Mouse (Mus musculus): ENCODE measurements around the gene Prdm10.
A peak's percentile ranks its signal among the peaks of the same experiment; 100 is the strongest.

Gene Prdm10

DNA sequence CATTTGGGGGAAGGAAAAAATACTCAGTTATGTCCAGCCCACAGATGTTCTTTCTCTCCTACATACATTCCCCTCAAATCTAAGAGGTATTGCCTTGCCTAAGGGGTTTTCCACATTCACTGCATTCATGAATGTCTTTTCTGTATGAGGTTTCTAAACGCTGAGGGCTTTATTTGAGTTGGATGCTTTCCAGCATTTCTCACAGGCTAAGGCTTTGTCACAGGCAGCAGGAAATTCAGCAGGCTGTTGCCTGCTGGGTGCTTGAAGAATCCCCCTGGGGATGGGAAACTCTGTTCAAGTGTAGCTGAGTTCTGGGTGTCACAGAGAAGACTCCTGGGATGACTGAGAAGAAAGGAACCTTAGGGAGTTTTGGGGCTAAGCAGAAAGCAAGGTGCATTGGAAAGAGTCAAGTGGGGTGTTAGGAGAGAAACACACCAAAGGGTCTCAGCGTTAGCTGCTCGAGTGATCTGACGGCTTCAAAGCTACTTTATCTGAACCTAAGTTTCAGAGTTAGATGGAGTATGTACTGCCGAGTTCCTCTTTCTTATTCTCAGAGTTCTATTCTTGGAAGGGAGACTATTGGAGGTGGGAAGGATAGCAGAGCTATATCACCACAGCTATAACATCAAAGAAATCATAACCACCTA is 14.2 kb upstream of the Prdm10 start:
- DNase-seq: no peak

DNA sequence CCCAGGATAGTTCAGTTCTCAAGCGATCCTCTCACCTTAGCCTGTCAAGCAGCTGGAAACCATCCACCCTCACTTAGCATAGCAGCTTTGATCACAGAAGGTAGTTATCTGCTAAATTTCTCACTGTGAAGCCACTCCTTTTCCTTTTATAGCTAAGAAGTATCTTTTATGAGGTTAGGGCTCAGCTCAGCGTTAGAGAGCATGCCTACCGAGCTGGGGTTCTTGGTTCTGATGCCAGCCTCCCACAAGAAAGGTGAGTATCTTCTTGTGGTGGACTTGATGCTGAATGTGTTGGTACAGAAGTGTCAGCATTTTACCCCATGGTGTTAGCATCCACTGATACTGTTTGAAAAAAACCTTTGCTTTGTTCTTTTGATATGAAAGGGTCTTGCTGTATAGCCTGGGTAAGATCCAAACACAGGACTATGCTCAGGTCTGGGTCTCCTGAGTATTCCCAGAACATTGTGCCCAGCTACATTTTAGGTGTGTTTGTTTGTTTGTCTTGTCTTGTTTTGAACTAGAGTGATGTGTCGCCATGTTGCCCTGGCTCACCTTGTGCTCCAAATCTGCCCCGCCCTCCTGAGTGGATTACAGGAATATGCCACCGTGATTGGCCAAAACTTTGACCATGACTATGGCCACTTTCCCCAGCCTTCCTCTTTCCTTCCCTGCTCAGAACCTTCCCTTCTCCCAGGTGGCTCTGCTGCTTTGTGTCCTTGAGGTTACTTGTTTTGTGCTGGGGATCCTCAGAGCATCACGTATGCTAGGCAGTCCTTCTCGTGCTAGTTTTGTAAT is 8.9 kb upstream of the Prdm10 start:
- DNase-seq: no peak

DNA sequence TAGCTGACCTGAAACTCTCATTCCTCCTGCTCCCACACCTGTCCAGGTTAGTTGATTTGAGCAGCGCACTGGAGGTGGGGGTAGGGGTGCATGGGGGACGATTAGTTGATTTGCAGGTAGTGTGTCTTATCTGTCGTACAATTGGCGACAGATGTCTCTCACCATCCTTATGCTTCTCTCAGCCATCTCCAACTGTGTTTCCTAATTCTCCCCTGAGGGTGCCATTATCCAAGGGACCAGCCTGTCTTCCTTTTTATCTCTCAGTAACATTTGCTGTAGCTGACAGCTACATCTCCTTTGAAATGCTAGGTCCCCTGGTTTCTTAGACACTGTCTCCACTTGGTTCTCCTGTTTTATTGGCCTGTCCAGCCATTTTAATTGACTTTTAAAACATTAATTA is 8.2 kb upstream of the Prdm10 start:
- no peak for DNase-seq

DNA sequence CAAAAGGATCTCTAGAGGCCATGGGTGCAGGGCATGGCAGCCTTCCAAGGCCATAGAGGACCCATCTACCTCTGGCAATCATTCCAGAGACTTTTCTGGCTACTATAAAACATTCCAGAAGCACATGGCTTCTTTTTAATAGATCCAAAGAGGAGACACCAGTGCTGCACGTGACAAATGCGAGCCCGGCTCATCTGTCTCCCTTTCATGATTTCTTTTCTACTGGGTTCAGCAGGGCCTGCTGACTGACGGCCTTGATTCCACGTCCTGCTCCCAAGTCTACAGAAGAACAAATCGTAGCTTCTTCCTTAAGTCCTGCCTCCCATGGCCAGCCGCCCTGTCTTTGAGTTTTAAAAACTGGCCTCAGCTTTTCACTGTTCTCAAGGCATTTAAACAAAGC is 1.7 kb upstream of the Prdm10 start:
- no peak for DNase-seq

DNA sequence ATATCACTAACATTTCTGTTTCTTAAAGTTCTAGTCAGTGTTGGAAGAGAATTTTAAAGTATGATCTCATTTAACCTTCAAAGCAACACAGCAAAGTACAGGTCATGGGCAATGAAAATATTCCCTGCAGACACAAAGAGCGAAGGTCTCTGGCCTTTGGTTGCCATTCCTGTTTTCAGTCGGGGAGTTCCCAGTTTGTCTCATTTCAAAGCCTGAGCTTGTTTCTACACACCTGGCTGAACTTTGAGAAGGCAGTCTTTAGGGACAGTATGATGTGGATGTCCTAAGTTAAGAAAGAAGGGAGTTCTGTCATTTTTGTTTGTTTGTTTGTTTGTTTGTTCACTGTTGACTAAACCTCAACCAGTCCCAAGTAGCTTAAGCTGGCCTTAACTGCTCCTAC is 1.0 kb upstream of the Prdm10 start:
- no peak for DNase-seq

DNA sequence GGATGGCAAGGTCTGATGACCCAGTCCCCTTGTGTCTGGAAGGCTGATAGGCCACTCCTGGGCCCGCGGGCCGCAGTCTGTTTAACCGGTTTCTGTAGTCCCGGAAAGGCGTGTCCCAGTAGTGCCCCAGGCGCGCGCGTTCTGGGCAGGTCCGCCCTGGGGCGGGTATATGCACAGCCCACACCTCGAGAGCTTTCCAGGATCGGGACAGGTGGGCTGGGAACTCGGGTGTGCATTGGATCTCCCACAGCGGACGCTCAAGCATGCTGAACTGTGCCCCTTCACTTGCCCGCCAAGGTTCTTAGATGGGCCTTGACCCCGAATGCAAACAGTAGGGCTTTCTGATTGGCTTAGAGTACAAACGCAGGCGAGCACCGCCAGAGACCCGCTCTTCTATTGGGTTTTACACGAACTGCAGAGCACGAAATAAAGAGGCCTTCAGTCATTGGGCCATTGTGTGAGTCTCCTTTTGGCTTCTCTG is 413 bp upstream of the Prdm10 start:
- no peak for DNase-seq

DNA sequence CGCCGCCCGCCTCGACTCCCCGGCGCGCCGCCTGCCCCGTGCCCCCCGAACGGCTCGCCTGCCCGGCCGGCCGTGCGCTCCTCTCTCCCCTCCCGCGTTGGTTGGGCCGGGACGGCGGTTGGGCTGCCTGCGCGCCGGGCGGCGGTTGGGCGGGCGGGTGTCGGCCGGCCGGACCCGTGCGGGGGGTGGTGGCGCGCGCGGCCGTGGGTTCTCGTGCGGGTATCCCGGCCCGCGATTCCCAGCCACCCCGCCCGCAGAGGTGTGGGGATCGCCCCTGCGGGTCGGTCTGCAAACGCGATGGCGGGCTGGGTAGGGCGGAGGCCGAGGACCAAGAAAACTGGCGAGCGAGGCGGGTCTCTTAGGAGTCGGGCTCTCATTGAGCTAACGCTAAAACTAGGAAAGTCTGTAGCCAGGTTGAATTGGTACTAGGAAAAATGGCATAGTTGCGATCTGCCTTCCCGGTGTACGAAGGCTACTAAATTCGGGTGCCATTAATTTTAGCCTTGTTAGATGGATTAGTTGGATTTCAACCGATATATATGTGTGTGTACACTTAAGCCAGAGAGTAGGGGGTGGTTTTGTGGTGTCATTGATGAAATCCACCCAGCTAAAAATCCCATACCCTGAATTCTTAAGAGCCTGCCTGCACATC is 799 bp downstream of the Prdm10 start:
- DNase-seq: peak; percentile 89

DNA sequence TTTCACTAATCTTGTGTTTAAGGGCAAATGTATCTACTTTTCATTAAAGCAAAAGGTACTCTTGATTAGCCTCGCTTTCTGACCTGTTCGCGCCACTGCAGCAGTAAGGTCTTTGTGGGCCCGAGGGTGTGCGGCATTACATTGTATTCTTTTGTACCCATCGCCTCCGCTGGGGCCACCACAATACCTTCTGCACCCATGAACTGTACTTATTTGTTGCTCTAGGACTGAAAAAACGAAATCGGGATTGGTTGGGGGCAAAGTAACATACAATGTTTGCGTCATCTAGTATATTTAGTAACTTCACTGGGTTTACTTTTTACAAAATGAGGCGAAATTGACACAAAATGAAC is 1.3 kb downstream of the Prdm10 start:
- peak; percentile 60 to 67 for DNase-seq

DNA sequence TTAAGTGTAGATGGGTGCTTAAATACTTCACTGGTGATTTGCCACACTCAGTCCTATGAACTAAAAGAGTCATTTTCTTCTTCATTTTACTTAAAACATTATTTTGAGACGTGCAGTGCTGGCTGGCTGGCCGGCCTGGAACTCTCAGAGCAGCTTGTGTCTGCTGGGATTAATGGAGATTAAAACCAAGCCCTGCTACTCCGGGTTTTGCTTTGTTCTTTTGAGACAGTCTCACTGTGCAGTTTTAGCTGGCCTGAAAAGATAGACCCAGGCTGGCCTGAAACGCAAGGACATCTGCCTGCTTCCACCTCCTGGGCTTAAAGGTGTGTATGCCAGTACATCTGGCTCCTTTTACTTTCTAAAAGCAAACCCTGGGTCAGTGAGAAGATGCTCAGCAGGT is 2.2 kb downstream of the Prdm10 start:
- DNase-seq: peak; percentile 30 to 53

DNA sequence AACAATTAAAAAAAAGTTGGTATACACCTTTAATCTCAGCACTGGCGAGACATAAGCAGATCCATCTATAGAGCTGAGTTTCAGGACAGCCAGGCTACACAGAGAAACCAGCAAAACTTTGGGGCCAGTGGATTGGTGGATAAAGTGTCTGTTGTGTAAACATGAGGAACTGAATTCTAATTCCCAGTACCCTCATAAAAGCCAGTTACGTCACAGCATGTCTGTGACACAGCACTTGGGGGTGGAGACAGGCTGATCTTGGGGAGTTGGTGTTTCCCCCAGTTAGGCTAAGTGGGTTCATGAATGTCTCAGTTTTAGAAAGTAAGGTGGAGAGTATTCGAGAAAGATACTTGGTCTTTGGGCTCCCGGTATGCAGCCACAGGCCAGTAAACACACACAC is 2.7 kb downstream of the Prdm10 start:
- no peak for DNase-seq

DNA sequence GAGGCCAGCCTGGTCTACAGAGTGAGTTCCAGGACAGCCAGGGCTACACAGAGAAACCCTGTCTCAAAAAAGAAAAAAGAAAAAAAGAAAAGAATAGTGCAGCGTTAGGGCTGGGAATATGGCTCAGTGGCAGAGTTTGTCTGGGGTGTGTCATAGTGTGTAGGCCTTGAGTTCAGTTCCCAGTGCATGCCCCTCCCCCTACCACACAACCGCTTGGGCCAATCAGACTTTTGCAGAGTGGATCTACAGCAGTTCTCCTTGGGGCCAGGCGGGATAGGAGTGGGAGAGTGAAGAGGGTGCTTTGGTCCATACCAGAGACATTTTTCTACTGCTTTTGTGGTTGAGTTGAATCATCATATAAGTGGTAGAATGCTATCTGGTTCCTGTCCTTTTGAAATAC is 3.6 kb downstream of the Prdm10 start:
- DNase-seq: no peak

DNA sequence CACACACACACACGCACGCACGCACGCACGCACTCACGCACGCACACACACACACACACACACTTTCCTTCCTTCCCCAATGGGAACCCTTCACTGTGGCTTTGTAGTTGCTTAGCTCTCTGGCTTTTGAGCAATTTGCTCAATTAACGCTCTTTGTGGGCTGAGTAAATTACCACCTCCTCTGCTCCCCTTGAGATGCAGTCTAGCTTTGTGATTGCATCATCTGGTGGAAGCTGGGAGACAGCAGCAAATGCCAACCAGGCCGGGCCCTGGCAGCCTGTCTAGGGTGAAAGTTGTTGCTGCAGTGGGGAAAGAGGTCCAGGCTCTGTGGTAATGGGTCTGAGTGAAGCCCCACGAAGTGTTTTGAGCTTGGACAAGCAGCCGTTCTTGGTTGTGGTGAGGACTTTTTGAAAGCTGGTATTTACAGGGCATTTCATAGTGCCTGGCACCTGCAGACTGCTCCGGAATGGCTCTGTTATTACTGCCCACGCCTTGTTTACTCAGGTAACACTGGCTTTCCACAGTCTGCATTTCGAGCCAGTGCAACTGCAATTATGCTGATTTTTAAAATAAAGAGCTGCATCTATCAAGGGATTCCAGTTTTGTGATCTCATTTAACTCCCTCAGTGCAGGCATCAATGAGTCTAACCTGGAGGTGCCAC is 10.0 kb downstream of the Prdm10 start:
- peak in 1 of 2 experiments; percentile 34 for DNase-seq

DNA sequence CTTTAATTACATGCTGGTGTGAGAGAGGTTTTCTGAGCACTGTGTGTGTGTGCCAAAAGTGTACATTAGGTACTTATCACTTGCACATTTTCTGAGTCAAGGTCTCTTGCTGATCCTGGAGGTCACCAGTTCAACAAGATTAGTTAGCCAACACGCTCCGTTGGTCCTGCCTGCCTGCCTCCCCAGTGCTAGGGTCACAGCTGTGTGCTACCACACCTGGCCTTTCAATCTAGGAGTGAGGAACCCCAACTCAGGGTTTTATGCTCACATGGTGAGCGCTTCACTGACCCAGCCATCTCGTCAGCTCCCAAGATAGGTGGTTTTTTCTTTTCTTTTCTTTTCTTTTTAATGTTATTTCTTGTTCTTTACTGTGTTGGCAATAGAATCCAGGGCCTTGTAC is 11.6 kb downstream of the Prdm10 start:
- no peak for DNase-seq

DNA sequence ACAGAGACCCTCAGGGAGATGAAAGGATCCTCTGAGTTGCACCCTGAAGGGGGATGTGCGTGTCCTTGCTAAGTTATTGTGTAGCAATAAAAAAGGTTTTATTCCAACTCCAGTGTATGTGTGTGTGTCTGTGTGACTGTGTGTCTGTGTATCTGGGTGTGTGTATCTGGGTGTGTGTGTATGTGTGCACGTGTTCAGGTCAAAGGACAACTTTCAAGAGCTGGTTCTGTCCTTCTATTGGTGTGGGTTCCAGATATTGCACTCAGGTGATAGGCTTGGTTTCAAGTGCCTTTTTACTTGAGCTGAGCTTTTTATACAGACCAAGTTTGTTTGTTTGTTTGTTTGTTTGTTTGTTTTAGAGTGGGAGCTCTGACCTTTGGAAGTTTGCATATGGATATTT is 12.9 kb downstream of the Prdm10 start:
- DNase-seq: no peak

DNA sequence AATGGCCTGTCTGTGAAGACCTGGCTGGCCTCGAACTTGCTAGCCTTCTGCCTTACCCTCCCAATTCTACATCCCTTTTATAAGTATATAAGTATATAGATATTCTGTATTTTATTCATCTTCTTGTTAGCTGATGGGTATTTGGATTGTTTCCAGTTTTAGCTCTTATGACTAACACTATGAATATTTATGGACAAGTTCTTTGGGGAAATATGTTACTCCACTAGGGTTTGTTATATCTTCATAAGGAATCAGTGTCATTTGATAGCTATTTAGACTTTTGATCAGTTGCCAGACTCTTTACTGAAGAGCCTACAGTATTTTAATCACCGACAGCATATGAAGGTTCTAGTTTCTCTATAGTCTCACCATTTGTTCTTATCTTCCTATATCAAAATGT is 15.0 kb downstream of the Prdm10 start:
- DNase-seq: no peak

DNA sequence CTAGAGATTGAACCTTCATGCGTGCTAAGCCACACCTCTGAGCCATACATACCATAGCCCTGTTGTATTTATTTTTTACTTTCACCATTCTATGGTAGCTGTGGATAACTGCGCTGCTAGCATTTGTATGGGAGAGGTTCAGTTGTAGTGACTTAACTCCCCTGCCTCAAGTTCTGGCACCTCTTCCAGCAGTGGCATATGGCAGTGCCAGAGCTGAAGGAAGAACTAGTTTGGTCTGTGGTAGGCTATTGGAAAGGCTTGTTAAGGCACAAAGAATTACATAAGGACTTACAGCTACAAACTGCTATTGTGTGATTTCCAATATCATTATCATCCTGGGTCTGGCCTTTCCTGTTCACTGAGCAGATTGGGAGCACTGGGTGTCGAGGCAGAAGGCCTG is 16.0 kb downstream of the Prdm10 start:
- peak in 1 of 2 experiments; percentile 51 for DNase-seq

DNA sequence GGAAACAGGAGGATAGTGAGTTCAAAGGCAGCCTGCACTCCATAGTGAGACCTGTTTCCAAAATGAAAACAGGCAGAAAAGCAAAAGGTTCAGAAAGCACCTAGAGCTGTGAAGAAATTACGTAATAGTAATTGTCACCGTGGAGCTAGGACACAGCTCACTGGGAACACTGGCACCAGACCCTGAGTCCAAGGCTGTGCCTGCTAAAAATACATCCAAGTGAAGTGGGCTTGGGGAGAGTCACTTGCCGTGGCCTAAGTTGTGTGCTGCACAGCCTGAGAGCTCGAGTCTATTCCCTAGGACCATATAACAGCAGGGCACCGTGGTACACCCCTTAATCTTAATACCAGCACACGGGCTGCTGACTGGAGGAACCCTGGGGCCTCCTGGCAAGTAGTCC is 18.4 kb downstream of the Prdm10 start:
- no peak for DNase-seq

DNA sequence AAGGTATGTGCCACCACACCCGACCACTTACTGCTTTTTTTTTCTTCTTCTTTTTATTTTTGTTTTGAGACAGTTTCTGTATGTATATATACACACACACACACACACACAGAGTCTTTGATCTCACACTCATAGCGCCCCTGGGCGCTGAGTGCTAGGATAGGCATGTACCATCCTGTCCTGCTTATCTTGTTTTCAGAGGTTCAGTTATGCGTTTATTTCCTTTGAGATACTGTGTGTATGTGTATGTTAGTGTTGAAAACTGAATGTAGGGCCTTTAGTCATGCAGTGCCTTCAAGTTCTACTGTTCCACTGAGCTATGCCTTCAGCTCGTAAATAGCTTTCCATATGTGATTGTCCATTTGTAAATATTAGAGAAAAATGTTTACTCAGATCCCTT is 20.2 kb downstream of the Prdm10 start:
- no peak for DNase-seq

DNA sequence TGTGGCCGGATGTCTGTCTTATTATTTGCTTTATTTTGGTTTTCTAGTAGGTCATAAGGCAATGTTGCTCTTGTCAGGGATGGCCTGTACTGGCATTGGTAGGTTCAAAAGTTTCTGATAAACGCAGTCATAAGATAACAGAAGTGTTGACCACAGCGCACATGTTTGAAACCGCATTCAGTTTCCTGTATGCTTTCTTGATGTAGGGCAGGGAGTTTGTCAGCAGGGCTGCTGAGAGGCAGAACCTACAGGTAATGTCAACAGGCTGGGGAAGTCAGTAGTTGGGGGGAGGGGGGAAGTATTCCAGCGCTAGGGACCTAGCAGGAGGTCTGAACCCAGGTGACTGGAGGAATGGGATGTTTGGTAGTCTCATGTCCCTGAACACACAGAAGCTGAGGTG is 20.8 kb downstream of the Prdm10 start:
- no peak for DNase-seq

DNA sequence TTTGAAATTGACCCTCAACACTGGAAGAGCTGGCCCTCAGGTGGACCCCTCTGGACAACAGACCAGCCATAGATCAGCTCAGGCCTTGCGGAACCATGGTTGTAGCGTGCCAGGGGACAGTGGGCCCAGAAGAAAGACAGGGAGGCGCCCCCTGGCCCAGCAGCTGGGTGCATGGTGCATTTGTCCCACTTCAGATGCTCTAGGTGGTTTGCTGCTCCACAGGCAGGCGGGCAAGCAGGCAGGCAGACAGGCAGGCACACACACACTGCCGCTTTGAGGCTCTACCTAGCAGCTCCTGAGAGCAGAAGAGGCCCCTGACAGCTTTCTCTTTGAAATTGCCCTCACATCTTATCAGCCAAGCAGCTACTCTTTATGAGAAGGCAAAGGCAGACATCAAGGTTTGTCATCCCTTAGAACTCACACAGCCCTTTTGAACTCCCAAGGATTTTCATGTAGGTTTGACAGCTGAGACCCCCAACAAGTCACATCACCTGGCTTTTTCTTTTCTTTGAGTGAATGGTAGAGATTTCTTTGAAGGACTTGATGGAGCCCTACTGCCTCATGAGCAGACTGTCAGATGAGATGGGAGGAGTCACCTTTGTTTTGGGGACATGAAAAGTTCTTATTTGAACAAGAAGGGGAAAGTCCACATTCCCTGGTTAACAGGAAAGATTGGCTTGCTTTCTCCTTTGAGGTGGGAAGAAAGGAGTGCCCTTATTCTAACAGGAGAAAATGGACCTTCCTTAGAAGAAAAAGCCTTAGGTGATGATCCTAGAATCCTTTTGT is 21.4 kb downstream of the Prdm10 start:
- DNase-seq: no peak

DNA sequence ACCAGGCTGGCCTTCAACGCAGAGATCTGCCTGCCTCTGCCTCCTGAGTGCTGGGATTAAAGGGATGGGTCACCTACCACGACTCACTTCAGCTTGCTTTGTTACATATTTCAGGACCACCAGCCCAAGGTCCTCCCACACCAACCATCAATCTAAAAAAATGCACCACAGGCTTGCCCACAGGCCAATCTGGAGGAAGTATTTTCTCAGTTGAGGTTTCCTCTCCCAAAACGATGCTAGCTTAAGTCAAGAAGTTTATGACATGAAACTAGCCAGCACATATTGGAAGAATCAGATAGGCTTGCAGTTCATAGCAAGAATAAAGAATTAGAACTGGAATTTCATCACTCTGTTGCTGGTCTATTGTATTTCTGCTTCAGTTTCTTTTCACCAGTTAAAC is 24.0 kb downstream of the Prdm10 start:
- DNase-seq: no peak

DNA sequence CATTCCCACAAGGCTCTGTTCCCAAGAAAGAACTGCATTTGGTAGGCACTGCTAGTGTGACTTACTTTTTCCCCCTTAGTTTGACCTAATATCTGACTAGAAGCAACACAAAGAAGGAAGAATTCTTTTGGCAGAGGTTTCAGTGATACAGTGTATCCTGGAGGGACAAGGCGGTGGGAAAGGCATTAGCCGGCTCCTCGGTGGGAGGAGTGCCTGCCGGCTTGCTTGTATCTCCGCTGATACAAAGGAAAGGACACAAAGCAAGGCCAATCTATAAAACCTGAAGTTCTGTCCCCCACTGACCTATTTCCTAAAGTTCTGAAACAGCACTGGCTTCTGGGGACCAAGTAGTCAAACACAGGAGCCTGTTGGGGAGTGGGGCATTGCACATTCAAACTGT is 24.8 kb downstream of the Prdm10 start:
- no peak for DNase-seq

DNA sequence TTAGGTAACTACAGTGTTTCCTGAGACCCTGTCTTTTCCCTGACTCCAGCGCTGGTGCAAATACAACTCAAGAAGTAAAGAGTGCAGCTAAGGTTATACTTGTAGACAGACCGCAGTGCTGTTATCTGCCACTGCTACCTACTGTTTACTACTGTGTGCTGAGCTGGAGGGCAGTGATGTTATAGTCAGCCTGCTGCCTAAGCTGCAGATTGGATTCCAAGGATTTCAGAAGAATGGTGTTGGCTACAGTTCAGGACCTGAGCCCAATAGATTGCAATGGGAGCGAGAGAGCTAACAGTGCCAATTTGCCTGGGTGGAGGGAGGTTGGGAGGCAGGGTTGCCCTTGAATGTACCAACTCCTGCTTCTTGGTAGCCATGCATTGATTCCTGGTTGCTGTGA is 25.5 kb downstream of the Prdm10 start:
- DNase-seq: peak; percentile 61 to 66

Data from cerebellum, postnatal 10 days (tissue).